Mouse (Mus musculus) embryonic fibroblast, embryonic 13.5 days (primary cell): ENCODE results near the gene Slc25a44. TPM values are rescaled to one million over a fixed set of nuclear protein-coding genes. Genes with fewer than 3 reads are reported as not detected.

ENCODE experiments used
- H3K27ac ChIP-seq: 2 replicates; pipeline ENCODE4 v1.5.1; 2012; ENCODE audit warnings: low read length, control low read depth, inconsistent platforms; ENCODE audit not compliant: insufficient read depth
- H3K4me1 ChIP-seq: 2 replicates; pipeline ENCODE4 v1.6.1; 2011; ENCODE audit warnings: low read length; ENCODE audit not compliant: control insufficient read depth, insufficient read depth
- H3K4me3 ChIP-seq: 2 replicates; pipeline ENCODE4 v1.5.1; 2011; ENCODE audit warnings: mild to moderate bottlenecking, control low read depth, low read length; ENCODE audit not compliant: insufficient read depth
- CTCF ChIP-seq: IDR thresholded peaks from 2 replicates; pipeline ENCODE4 v1.5.1; 2011; ENCODE audit warnings: mild to moderate bottlenecking, control low read depth, low read length, moderate library complexity, borderline replicate concordance; ENCODE audit not compliant: insufficient read depth
- POLR2A ChIP-seq: IDR thresholded peaks from 2 replicates; pipeline ENCODE4 v1.6.1; 2011; ENCODE audit warnings: low read depth, mild to moderate bottlenecking, control low read depth, low read length, moderate library complexity
- polyA plus RNA-seq: library from polyadenylated mRNA; stranded (reverse); fragments of >200 nt; gene quantifications from 2 replicates; pipeline ENCODE4 v1.2.4, GENCODE M21; 2011; ENCODE audit warnings: low read depth; ENCODE audit not compliant: missing spikeins, insufficient read length

Slc25a44 gene
- polyA plus RNA-seq, 1 experiment: 20.1 TPM

DNA sequence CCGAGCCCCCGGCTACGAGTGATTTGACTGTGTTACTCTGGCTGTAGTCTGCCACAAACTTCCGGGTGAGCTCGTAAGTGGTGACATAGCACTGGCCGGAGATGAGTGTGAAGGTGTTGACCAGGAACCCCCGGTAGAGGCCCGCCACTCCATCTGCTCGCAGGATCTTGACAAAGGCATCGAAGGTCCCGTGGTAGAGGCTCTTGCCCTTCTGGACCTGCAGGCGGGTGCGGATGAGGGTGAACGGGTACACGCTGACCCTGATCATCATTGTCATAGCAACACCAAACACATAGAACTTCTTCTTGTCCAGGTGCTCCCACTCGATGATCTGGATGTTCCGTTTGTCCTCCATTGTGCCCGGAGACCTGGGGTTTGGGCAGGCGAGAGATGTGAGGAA is 4.2 kb downstream of the Slc25a44 start:
- Histone ChIP-seq H3K4me1 (0 out of 2 replicates have a peak, but pooled peaks cover 3% of the 10 kb centered on the region), H3K4me3 (no peak overlapping the region), H3K27ac (no peak overlapping the region)
- TF ChIP-seq POLR2A: no peak
- TF ChIP-seq CTCF: no peak

DNA sequence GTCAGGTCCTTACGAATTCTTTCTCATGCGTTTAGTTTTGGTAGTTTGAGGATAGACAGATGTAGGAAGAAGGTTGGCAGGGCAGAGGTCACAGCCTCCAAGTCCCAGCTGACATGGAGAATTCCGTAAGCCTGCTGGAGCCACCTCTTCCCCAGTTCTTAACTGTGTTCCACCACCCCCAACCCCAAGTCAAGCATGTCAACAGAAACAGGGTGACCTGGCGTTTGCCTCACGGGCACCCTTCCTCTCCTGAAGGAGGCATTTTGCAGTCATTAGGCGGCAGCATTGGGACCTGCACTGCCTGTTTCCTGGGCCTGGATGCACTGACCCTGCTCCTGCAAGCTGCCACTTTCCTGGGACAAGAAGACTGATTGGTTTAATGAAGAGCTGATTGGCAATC is 6.9 kb downstream of the Slc25a44 start:
- Histone ChIP-seq H3K4me3 (no peak overlapping the region), H3K27ac (no peak overlapping the region), H3K4me1 (0 out of 2 replicates have a peak, but pooled peaks cover 3% of the 10 kb centered on the region)
- TF ChIP-seq POLR2A (no peak), CTCF (no peak)

DNA sequence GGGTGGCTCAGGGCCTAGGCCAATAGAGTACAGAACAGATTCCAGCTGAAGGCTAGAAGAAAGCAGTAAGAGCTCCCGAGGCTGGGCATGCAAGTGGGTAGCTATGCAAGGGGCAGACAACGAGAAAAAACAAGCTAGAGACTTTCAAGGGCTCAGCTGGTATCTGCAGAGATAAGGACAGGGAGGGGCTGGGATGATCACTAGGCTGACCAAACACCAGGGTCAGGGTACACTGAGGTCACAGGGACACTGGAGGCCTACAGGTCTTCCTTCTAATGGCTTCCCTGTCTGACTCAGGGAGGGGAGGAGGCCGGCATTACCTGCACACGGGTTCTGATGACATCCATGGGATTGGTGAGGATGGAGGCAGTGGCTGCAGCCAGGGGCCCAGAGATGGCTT is 9.3 kb downstream of the Slc25a44 start:
- H3K4me1 ChIP-seq: 0 out of 2 replicates have a peak, but pooled peaks cover 2% of the 10 kb centered on the region
- no peak overlapping the region for H3K27ac ChIP-seq
- no peak for TF ChIP-seq CTCF
- no peak for TF ChIP-seq POLR2A
- H3K4me3 ChIP-seq: no peak overlapping the region

DNA sequence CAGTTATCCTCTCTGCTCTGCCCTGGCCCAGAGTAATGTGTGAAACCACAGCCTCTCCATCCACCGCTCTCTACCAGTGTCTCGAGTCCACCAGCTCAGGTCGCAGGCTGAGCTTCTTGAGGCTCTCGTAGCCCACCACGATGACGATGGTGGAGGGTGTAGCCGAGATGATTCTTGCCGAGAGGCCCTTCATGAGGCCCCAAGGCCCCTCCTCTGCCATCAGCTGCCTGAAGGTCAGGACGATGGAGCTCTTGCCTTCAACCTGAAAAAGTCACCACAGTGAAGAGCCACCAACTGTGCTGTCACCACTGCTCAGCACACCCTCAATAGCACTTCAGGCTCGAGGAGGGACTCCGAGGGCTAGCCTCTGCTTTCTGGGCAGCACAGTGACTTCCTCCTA is 12.3 kb downstream of the Slc25a44 start:
- no peak for TF ChIP-seq POLR2A
- TF ChIP-seq CTCF: no peak
- Histone ChIP-seq H3K27ac (no peak overlapping the region), H3K4me3 (no peak overlapping the region), H3K4me1 (peaks cover 12% of the 10 kb centered on the region; the same call in 1 of the 2 replicates)

DNA sequence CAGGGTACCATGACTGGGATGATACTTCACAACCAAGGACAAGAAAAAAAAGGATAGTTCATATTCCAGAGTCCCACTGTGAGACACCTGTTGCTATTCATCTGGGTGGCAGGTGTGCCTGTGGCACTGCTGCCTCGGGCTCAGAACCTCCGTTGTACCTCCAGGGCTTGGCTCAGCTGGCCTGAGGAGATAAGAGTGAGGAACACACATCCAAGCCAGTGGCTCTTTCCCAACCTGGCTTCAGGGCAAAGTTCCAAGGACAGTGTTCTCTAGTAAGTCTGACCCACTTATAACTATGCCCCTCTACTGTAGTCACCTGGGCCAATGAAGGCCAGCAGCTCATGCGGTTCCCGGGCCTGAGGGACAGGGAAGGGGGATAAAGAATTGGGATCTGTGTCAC is 13.3 kb downstream of the Slc25a44 start:
- no peak overlapping the region for H3K27ac ChIP-seq
- TF ChIP-seq CTCF (no peak), POLR2A (no peak)

GRCm38 (mm10) chr3:88410645-88411031 is 14.3 kb downstream of the Slc25a44 start:
- no peak overlapping the region for H3K4me3 ChIP-seq
- peak overlapping the region; percentile 44 for H3K27ac ChIP-seq
- no peak for TF ChIP-seq POLR2A
- no peak for TF ChIP-seq CTCF
- peaks cover 16% of the 10 kb centered on the region; the same call in 1 of the 2 replicates for H3K4me1 ChIP-seq

More for the DNA sequence above, 13.3 kb downstream of the Slc25a44 start:
- H3K4me1 ChIP-seq: peaks cover 16% of the 10 kb centered on the region; the same call in 1 of the 2 replicates
- no peak overlapping the region for H3K4me3 ChIP-seq

DNA sequence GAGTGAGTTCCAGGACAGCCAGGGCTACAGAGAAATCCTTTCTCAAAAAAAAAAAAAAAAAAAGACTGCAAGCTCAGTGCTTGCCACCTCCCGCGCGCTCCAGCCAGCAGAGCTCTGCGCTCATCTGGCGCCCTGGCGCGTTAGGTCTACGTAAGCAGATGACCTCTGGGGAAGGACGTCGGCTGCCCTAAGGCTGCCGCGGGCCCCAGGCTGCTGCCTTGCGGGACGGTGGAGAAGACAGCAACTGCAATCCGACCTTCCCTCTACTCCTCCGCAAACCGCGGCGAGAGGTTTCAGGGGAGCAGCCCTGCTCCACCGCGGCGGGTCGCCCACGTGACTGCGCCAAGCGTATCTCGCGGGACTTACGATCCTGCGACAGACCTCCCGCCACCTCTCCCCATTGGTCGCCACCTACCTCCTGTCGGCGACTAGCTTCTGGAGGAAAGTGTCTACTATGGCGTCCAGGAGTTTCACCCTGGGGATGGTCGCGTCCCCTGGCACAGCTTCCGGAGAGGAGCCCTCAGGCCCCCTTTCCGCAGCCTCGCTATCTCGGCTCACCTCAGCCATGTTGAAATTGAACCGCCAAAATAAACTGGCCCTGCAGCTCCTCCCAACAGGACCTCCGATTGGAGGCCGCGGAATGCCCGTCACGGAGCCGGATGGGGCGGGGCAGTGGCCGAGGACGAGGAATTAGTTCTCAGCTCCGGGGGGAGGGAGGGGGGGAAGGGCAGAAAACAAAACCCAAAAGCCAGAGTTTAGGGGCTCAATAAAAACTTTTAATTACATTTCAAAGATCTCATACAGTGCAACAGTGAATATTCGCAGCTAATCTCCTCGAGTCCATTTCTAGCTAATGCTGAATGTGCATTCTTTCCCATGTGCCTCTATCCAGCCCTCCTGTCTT is 14.9 kb downstream of the Slc25a44 start, which contains the start of gene Pmf1:
Gene Pmf1, minus strand, starts transcription at position 591 of the 904 bp plus-strand sequence.
- Histone ChIP-seq H3K27ac (peak within 1 kb of the TSS; percentile 87), H3K4me1 (peaks cover 16% of the 10 kb centered on the region; the same call in 1 of the 2 replicates), H3K4me3 (peak within 1 kb of the TSS; percentile 59)
- TF ChIP-seq CTCF (no peak), POLR2A (peak; percentile 95)

DNA sequence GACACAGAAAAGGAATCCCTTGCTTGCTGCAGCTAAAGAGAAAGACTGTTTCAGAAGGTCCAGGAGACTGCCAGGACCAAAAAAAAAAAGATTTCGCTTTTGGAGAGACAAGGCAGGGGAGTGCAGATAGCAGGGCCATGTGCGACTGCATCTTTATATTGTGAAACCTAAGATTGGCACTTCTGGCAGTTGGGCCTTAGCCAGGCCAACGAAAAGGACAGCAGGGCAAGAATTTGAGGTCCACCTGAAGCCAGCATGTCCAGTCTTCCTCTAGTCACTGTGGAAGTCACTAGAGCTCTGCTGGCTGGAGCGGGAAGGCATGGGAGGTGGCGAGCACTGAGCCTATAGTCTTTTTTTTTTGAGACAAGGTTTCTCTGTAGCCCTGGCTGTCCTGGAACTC is 16.0 kb downstream of the Slc25a44 start:
- TF ChIP-seq POLR2A (no peak), CTCF (no peak)
- Histone ChIP-seq H3K4me3 (peak overlapping the region; percentile 59), H3K27ac (no peak overlapping the region), H3K4me1 (peaks cover 16% of the 10 kb centered on the region; the same call in 1 of the 2 replicates)

DNA sequence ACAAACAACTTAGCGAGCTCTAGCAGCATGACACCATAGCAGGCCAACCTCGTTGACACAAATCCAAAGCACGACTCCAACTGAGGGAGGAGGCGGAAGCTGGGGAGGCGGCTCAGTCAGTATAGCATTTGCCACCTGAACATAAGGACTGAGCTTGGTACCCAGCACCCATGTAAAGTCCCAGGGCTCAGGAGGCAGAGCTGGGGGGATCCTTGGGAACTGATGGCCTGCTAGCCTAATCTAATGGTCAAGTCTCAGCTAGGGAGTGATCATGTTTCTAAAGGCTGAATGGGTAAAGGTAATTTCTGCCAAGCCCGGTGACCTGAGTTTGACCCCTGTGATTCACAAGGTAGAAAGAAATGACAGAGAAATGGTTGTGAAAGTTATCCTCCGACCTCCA is 17.4 kb downstream of the Slc25a44 start:
- Histone ChIP-seq H3K27ac (no peak overlapping the region), H3K4me1 (peaks cover 16% of the 10 kb centered on the region; the same call in 1 of the 2 replicates), H3K4me3 (no peak overlapping the region)
- TF ChIP-seq CTCF (no peak), POLR2A (no peak)

DNA sequence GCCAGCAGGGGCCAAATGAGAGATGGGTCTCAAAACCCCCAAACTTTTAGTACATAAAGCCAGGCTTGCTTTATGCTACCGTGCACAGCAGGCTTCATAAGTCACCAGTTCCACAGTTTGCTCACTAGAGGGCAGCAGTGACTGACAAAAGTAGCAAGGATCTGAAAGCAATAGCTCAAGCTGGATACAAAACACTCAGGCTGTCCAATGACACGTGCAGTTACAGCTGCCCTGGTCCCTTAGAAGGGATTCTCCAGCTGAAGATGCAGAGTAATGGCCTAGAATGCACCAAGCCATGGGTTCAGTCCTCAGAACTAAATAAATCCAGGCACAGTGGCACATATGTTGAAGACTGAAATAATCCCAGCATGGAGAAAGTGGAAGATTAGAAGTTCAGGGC is 17.8 kb downstream of the Slc25a44 start:
- Histone ChIP-seq H3K4me1 (peaks cover 16% of the 10 kb centered on the region; the same call in 1 of the 2 replicates), H3K27ac (no peak overlapping the region), H3K4me3 (no peak overlapping the region)
- TF ChIP-seq POLR2A (no peak), CTCF (peak; percentile 66)
